Mouse (Mus musculus) heart, embryonic 12.5 days (tissue): ENCODE measurements around the gene Plekhg1. TPM values are rescaled to one million over a fixed set of nuclear protein-coding genes. Genes with fewer than 3 reads are reported as not detected.

Source experiments
- ATAC-seq: fragments of 200-750 bp; cut with Nextera tagmentation; 2 replicates; pipeline ENCODE4 v1.8.0; 2017; ENCODE audit warnings: moderate TSS enrichment, moderate library complexity; ENCODE audit not compliant: insufficient number of reproducible peaks, low FRiP score
- H3K27ac ChIP-seq: fragments of 300-500 bp; sonication (generic); 2 replicates; pipeline ENCODE4 v1.5.1; 2016; ENCODE audit warnings: mild to moderate bottlenecking, moderate library complexity; ENCODE audit not compliant: poor library complexity, severe bottlenecking
- H3K27me3 ChIP-seq: fragments of 300-500 bp; sonication (generic); replicated peaks from 2 replicates; pipeline ENCODE4 v1.6.1; 2016; ENCODE audit warnings: mild to moderate bottlenecking, moderate library complexity
- H3K36me3 ChIP-seq: fragments of 300-500 bp; sonication (generic); 2 replicates; pipeline ENCODE4 v1.6.1; 2016; ENCODE audit warnings: mild to moderate bottlenecking, moderate library complexity
- H3K4me1 ChIP-seq: fragments of 300-500 bp; sonication (generic); replicated peaks from 2 replicates; pipeline ENCODE4 v1.6.1; 2016; ENCODE audit warnings: mild to moderate bottlenecking
- H3K4me2 ChIP-seq: fragments of 300-500 bp; sonication (generic); 2 replicates; pipeline ENCODE4 v1.6.1; 2016; ENCODE audit warnings: mild to moderate bottlenecking, moderate library complexity
- H3K4me3 ChIP-seq: fragments of 300-500 bp; sonication (generic); 2 replicates; pipeline ENCODE4 v1.5.1; 2016; ENCODE audit warnings: mild to moderate bottlenecking
- H3K9ac ChIP-seq: fragments of 300-500 bp; sonication (generic); 2 replicates; pipeline ENCODE4 v1.6.1; 2016; ENCODE audit warnings: mild to moderate bottlenecking, moderate library complexity
- H3K9me3 ChIP-seq: fragments of 300-500 bp; sonication (generic); replicated peaks from 2 replicates; pipeline ENCODE4 v1.6.1; 2016; ENCODE audit warnings: mild to moderate bottlenecking, moderate library complexity
- WGBS: fragments of 180-500 bp; shearing (Covaris S2); methylation state at CpG from one replicate; pipeline ENCODE4 v1.1.7; 2016; 5-methylcytosine and 5-hydroxymethylcytosine counted together
- polyA plus RNA-seq: library from polyadenylated mRNA; unstranded; fragments of >200 nt; fragmentation: Nextera tagmentation; extraction: Ambion mirVana; gene quantifications from 2 replicates; pipeline ENCODE4 v1.2.1, GENCODE M21; 2016

Plekhg1 gene
- polyA plus RNA-seq, 1 experiment from 2014 or later = 8.6 TPM

DNA sequence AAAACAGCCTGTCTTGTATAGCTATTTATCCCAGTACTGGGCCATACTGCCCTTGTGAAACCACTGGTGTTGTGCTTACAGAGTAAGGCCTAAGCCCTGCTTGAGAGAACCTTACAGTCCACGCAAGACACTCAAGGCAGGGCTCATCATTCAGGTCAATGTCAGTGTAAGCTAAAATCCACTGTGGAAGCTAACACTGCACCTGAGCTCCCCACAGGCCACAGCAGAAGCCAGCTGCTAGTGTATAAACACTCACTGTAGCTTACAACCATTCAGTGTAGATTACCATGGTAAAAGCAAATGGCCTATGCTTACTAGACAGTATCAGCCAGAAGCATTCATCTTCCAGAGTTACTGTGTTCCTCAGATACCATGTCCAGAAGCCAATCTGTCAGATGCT lies 90.5 kb downstream of the Plekhg1 start:
- H3K4me2 ChIP-seq = no peak overlapping the region
- no peak overlapping the region for H3K9ac ChIP-seq
- WGBS = 89% methylated on average over 1 of the region's 1 CpGs
- ATAC-seq = no peak
- no peak overlapping the region for H3K27ac ChIP-seq
- no peak overlapping the region for H3K4me3 ChIP-seq
- no peaks in the 10 kb centered on the region for H3K9me3 ChIP-seq
- H3K27me3 ChIP-seq = no peaks in the 10 kb centered on the region
- H3K36me3 ChIP-seq = no peaks in the 10 kb centered on the region
- peaks cover 9% of the 10 kb centered on the region; the same call in 1 of the 2 replicates for H3K4me1 ChIP-seq

DNA sequence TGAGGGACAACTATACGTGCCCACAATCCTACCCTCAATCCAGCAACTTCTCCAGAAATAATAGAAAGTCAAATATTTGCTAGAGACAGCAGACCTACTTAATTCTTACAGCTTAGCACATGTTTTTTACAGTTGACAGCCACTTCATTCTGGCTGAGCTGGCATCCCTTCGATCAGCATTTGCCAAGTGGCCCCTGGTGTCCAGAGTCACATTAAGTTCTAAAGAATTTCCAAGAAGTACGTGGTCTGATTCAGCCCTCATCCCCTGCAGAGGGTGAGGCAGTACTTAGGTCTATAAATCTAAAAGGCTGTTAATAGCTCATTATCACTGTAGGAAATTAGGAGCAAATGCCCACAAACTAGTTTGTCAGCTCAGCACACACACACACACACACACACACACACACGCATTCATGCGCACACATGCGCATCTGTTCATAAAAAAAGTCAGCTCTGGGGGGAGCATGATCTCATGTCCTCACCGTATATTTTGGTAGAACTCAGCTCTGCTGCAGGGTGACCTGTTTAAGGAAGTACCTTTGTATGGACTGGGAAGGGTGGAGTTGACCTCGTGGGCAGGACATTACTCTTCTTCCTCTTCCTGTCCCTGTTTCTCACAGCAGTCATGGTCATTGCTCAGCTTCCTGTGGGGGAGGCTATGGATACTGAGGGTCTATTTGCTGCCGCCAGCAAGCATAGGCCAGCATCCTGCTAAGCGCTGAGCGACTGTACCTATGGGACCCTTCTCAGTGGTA lies 91.6 kb downstream of the Plekhg1 start:
- Histone ChIP-seq H3K36me3 (no peaks in the 10 kb centered on the region), H3K27me3 (no peaks in the 10 kb centered on the region), H3K4me3 (no peak overlapping the region), H3K9ac (no peak overlapping the region), H3K27ac (no peak overlapping the region), H3K9me3 (no peaks in the 10 kb centered on the region), H3K4me2 (no peak overlapping the region), H3K4me1 (peaks cover 9% of the 10 kb centered on the region; the same call in 1 of the 2 replicates)
- ATAC-seq = peak; percentile 48; the same call in 1 of the 2 replicates
- WGBS = 77% methylated on average over 11 of the region's 11 CpGs

DNA sequence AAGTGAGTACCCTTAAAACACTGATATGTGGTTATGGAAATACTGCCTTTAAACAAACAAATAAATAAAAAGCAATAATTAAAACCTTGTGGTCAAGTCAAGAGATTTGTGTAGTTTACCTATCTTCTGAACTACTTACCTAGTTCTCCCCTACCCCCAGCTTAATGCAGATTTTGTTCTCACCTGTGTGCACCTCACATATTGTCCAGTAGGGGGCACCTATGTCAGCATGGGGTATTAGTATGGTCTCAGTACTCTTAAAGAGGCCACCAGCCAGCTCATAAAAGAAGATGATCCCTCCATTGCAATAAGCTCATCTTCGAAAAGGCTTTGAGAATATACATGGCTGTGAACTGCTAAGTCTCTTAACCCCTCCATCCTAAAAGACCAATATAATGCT lies 93.9 kb downstream of the Plekhg1 start:
- 90% methylated on average over 1 of the region's 1 CpGs for WGBS
- ATAC-seq = no peak

DNA sequence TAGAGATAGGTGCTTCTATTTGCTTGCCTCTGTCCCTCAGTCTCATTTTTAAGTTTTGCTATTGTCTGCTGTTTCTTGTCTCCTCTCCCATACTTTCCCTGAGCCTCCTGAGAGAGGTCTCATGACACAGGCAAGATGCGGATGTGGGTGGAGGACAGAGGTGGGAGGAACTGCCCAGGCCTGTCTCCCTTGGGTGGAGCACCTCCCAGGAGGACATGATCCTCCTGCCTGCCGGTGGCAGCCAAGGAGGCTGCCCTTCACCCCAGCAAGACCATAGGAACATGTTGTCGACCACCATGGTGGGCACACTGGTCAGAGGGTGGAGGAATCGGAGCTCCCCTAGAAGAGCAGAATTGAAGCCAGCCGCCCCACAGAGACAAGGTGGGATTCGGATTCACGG lies 94.5 kb downstream of the Plekhg1 start:
- no peaks in the 10 kb centered on the region for H3K27me3 ChIP-seq
- H3K4me3 ChIP-seq = no peak overlapping the region
- peaks cover 9% of the 10 kb centered on the region; the same call in 1 of the 2 replicates for H3K4me1 ChIP-seq
- no peaks in the 10 kb centered on the region for H3K9me3 ChIP-seq
- no peaks in the 10 kb centered on the region for H3K36me3 ChIP-seq
- H3K27ac ChIP-seq = no peak overlapping the region
- no peak overlapping the region for H3K4me2 ChIP-seq
- H3K9ac ChIP-seq = no peak overlapping the region
- ATAC-seq = no peak
- WGBS = 81% methylated on average over 7 of the region's 7 CpGs

More for the DNA sequence above, 93.9 kb downstream of the Plekhg1 start:
- H3K9me3 ChIP-seq = no peaks in the 10 kb centered on the region
- H3K4me3 ChIP-seq = no peak overlapping the region
- no peaks in the 10 kb centered on the region for H3K36me3 ChIP-seq
- no peaks in the 10 kb centered on the region for H3K27me3 ChIP-seq
- H3K9ac ChIP-seq = no peak overlapping the region
- H3K4me2 ChIP-seq = no peak overlapping the region
- H3K27ac ChIP-seq = no peak overlapping the region
- peaks cover 9% of the 10 kb centered on the region; the same call in 1 of the 2 replicates for H3K4me1 ChIP-seq

DNA sequence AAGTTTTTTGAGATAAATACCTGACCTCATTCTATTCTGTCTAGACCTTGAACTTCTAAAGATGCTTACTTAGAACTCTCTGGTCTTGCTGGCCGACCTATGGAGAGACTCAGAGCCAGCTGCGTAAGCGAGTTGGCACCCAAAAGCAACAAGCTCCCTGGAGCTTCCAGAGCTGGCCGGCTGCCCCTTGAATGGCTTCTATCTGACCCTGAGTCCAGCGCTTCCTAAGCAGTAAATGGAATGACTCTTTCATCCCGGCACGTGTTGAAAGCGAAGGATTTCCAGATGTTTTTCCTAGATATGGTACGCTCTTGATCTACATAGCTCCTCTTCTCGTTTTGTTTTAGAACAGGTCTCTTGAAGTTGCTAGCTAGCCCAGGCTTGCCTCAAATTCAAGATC lies 95.5 kb downstream of the Plekhg1 start:
- Histone ChIP-seq H3K9me3 (no peaks in the 10 kb centered on the region), H3K4me1 (peaks cover 9% of the 10 kb centered on the region; the same call in 1 of the 2 replicates), H3K4me3 (no peak overlapping the region), H3K4me2 (no peak overlapping the region), H3K27ac (no peak overlapping the region), H3K9ac (no peak overlapping the region), H3K36me3 (no peaks in the 10 kb centered on the region), H3K27me3 (no peaks in the 10 kb centered on the region)
- WGBS = 49% methylated on average over 10 of the region's 10 CpGs
- no peak for ATAC-seq

DNA sequence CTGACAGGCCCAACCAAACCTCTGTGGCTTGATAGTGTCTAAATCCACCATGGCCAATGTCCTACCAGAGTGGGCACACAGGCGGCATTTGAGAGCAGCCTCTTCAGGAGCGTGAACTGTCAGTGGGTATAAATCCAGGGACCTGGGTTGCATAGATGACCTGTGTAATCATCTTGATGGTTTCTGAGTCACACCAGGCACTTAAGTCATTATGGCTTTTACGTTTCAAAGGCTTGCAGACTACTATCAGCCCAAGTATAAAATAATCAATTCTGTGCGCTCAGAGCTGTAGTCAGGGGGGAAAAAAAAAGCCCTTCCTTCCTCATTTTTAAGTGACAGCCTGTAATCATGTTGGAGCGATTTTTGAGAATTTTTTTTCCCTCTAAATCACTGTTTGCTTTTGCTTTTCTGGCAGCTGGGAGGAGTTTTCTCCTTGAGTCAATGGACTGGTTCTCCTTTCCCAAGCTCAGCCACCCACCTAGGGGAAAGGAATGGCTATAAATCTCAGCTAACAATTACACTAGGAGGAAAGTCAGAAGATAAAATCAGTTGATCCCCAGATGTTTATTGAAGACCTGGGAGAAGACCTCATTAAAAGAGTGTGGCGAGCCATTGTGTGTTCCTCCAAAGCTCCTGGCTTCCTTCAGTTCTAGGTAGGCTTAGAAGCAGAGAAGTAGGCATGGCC lies 99.7 kb downstream of the Plekhg1 start:
- Histone ChIP-seq H3K36me3 (no peaks in the 10 kb centered on the region), H3K4me1 (no peaks in the 10 kb centered on the region), H3K4me3 (no peak overlapping the region), H3K27ac (no peak overlapping the region), H3K27me3 (no peaks in the 10 kb centered on the region), H3K4me2 (no peak overlapping the region), H3K9ac (no peak overlapping the region), H3K9me3 (no peaks in the 10 kb centered on the region)
- no peak for ATAC-seq
- WGBS = 60% methylated on average over 6 of the region's 6 CpGs

DNA sequence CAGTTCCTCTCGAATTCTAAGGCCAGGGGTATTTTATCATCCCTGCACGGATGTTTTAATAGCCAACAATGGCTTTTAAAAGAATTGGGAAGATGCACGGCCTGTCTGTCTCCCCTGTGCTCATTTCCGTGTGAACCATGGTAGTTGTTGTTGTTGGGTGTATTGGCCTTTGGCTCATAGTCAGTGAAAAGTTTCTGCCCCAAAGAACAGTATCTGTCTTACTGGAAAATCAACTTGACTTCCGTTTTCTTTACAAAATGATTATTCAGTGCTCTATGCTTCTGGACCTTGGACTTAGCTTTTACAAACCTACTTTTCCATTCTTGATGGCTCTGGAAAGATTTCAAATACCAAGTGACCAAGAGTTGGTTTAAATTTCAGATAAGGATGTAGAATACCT lies 104.3 kb downstream of the Plekhg1 start:
- ATAC-seq = no peak
- H3K9ac ChIP-seq = no peak overlapping the region
- no peaks in the 10 kb centered on the region for H3K36me3 ChIP-seq
- H3K4me2 ChIP-seq = no peak overlapping the region
- H3K4me1 ChIP-seq = no peaks in the 10 kb centered on the region
- 0 out of 2 replicates have a peak, but pooled peaks cover under 1% of the 10 kb centered on the region for H3K9me3 ChIP-seq
- no peak overlapping the region for H3K27ac ChIP-seq
- H3K4me3 ChIP-seq = no peak overlapping the region
- no peaks in the 10 kb centered on the region for H3K27me3 ChIP-seq
- 78% methylated on average over 5 of the region's 5 CpGs for WGBS

DNA sequence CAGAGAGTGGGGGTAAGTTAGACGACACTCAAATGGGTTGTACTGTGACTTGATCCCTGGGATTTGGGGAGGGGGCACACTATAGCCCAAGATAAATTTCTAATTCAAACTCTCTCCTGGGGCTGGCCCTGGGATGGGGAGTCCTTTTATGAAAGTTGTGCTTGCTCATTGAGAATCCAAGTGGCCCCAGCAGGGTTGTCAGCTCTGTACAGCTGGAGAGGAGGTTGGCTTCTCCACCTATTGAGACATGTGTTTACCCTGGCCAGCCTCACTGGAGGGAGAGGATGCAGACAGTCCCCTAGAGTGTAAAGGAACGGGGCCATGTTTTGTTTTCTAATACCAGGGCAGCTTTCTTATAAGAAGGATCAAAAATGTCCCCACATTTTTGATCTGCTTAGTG lies 106.9 kb downstream of the Plekhg1 start:
- Histone ChIP-seq H3K4me2 (no peak overlapping the region), H3K4me1 (peaks cover 8% of the 10 kb centered on the region), H3K27me3 (no peaks in the 10 kb centered on the region), H3K9ac (no peak overlapping the region), H3K9me3 (0 out of 2 replicates have a peak, but pooled peaks cover 6% of the 10 kb centered on the region), H3K27ac (no peak overlapping the region), H3K36me3 (no peaks in the 10 kb centered on the region), H3K4me3 (no peak overlapping the region)
- 48% methylated on average over 2 of the region's 2 CpGs for WGBS
- ATAC-seq = no peak

DNA sequence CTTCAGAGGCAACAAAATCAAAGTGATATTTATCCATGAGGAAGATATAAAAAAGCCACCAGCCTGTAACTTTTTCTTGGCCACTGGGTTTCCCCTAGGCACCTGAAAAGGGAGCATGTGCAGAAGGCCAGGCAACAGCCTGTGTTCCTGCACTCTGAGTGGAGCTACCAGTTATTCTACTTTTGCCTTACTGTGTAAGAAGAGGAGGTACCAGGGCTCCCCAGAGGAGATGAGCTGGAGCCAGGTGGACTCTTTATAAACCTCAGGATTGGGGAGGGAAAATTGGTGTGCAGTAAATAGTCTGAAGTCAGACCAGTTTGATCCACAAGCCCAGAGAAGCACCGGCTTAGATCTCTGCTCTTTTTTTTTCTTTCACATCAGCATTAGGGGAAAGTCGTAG lies 111.3 kb downstream of the Plekhg1 start:
- 0 out of 2 replicates have a peak, but pooled peaks cover 6% of the 10 kb centered on the region for H3K9me3 ChIP-seq
- no peaks in the 10 kb centered on the region for H3K36me3 ChIP-seq
- no peak overlapping the region for H3K9ac ChIP-seq
- H3K4me1 ChIP-seq = peaks cover 21% of the 10 kb centered on the region
- H3K27me3 ChIP-seq = no peaks in the 10 kb centered on the region
- no peak overlapping the region for H3K4me3 ChIP-seq
- ATAC-seq = no peak
- H3K4me2 ChIP-seq = no peak overlapping the region
- 11% methylated on average over 2 of the region's 2 CpGs for WGBS
- H3K27ac ChIP-seq = peak overlapping the region; percentile 42

DNA sequence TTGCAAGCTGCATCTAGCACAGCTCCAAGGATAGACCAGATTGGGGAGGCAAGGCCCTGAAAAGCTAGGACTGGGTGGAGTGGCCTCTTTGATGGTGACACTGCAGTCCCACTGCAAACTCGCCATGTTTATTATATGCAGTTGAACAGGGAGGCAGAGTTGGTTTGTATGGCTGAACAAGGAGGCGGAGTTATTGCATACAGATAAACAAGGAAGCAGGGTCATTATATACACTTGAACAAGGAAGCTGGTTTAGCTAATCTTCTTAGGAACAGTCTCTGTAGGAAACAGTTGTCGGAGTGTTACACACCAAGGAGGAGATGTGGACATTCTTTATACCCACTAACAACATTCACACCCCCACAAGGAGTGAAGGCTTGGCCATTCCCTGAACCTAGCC lies 112.6 kb downstream of the Plekhg1 start:
- 0 out of 2 replicates have a peak, but pooled peaks have one; percentile 36 for ATAC-seq
- Histone ChIP-seq H3K27me3 (no peaks in the 10 kb centered on the region; the same call in 1 of the 2 replicates), H3K27ac (0 out of 2 replicates have a peak overlapping the region, but pooled peaks have one; percentile 10), H3K4me1 (peaks cover 21% of the 10 kb centered on the region), H3K36me3 (no peaks in the 10 kb centered on the region), H3K9ac (no peak overlapping the region), H3K9me3 (0 out of 2 replicates have a peak, but pooled peaks cover 6% of the 10 kb centered on the region), H3K4me2 (no peak overlapping the region), H3K4me3 (no peak overlapping the region)
- 73% methylated on average over 3 of the region's 3 CpGs for WGBS

DNA sequence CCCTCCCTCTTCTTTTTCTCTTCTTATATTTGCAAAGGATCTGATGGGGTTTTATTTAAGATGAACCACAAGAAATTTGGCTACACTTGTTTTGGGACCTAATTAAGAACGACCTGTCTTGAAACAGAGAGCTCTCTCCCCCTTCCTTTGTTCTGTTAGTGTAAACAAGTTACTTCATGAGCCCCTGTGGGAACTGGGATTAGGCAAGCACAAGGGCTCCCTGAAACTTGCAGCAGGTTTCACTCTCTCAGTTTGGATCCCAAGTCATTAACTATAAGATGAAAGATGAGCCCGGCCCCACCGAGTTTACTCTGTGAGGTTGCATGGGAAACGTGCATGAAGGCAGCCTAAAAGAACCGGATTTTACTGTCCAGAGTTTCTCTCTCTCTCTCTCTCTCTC lies 117.7 kb downstream of the Plekhg1 start:
- no peak overlapping the region for H3K4me3 ChIP-seq
- H3K9ac ChIP-seq = no peak overlapping the region
- no peak overlapping the region for H3K4me2 ChIP-seq
- H3K27ac ChIP-seq = no peak overlapping the region
- ATAC-seq = no peak
- no peaks in the 10 kb centered on the region for H3K36me3 ChIP-seq
- H3K4me1 ChIP-seq = peaks cover 15% of the 10 kb centered on the region
- WGBS = 29% methylated on average over 5 of the region's 5 CpGs
- no peaks in the 10 kb centered on the region; the same call in 1 of the 2 replicates for H3K27me3 ChIP-seq
- no peaks in the 10 kb centered on the region for H3K9me3 ChIP-seq
